In genomic region chr13:45871554-45871953, GRCm38 (mm10) we compare ENCODE assay signal across 8 mouse cellular contexts.
DNase-seq lines count a peak whose midpoint lies in the region; ATAC-seq and TF ChIP-seq lines count a peak whose summit lies in the region.

No protein-coding gene starts in this region.

- DNase-seq in embryo, embryonic 10 days (ENCODE audit: low spot score) = peak; percentile 43
- DNase-seq in embryo, embryonic 11 days = no peak
- no peak for DNase-seq in lung, postnatal 4 days
- DNase-seq in liver, postnatal 0 days = no peak
- no peak for DNase-seq in midbrain, embryonic 11.5 days (ENCODE audit: low spot score, missing footprints)
- DNase-seq in heart, adult 8-10 months (ENCODE audit: low spot score) = no peak

- ATAC-seq in lung, embryonic 16.5 days (ENCODE audit: low read depth) = no peak
- no peak for ATAC-seq in liver, postnatal 0 days
- ATAC-seq in midbrain, embryonic 13.5 days = no peak
- no peak for ATAC-seq in midbrain, embryonic 11.5 days (ENCODE audit: low FRiP score)

- H3K4me1 ChIP-seq in lung, embryonic 16.5 days (replicated peaks; ENCODE audit: control insufficient read depth, insufficient read depth, low read length) = peaks cover 5% of the 10 kb centered on the region
- peaks cover 12% of the 10 kb centered on the region for H3K4me1 ChIP-seq in liver, postnatal 0 days (ENCODE audit: insufficient read depth)
- H3K4me1 ChIP-seq in midbrain, embryonic 13.5 days (replicated peaks) = no peaks in the 10 kb centered on the region
- no peaks in the 10 kb centered on the region for H3K4me1 ChIP-seq in midbrain, embryonic 11.5 days (ENCODE audit: control insufficient read depth, insufficient read depth, low read length)

- WGBS in lung, embryonic 16.5 days = 48% methylated on average over 7 of the region's 7 CpGs
- WGBS in liver, postnatal 0 days (ENCODE audit: insufficient replicate concordance) = 65% methylated on average over 7 of the region's 7 CpGs
- WGBS in midbrain, embryonic 13.5 days = 87% methylated on average over 7 of the region's 7 CpGs
- 87% methylated on average over 7 of the region's 7 CpGs for WGBS in midbrain, embryonic 11.5 days

- no peaks in the 10 kb centered on the region for H3K9me3 ChIP-seq in lung, embryonic 16.5 days (ENCODE audit: control insufficient read depth, low read length)
- H3K9me3 ChIP-seq in liver, postnatal 0 days (ENCODE audit: low read length) = no peaks in the 10 kb centered on the region
- no peaks in the 10 kb centered on the region for H3K9me3 ChIP-seq in midbrain, embryonic 13.5 days
- no peaks in the 10 kb centered on the region for H3K9me3 ChIP-seq in midbrain, embryonic 11.5 days (ENCODE audit: control insufficient read depth, low read length)

- H3K27ac ChIP-seq in lung, embryonic 16.5 days (ENCODE audit: low read length) = no peak overlapping the region
- no peak overlapping the region for H3K27ac ChIP-seq in liver, postnatal 0 days (ENCODE audit: low read depth)
- H3K27ac ChIP-seq in midbrain, embryonic 13.5 days = no peak overlapping the region
- no peak overlapping the region for H3K27ac ChIP-seq in midbrain, embryonic 11.5 days (ENCODE audit: low read depth, low read length)

- H3K36me3 ChIP-seq in lung, embryonic 16.5 days (ENCODE audit: control insufficient read depth, insufficient read depth, low read length) = no peaks in the 10 kb centered on the region
- H3K36me3 ChIP-seq in liver, postnatal 0 days (replicated peaks; ENCODE audit: insufficient read depth, low read length) = no peaks in the 10 kb centered on the region; the same call in 1 of the 2 replicates
- no peaks in the 10 kb centered on the region for H3K36me3 ChIP-seq in midbrain, embryonic 13.5 days
- no peaks in the 10 kb centered on the region for H3K36me3 ChIP-seq in midbrain, embryonic 11.5 days (ENCODE audit: control insufficient read depth, insufficient read depth, low read length)

- H3K27me3 ChIP-seq in lung, embryonic 16.5 days (ENCODE audit: control insufficient read depth, insufficient read depth, low read depth, low read length) = no peaks in the 10 kb centered on the region
- no peaks in the 10 kb centered on the region for H3K27me3 ChIP-seq in liver, postnatal 0 days (ENCODE audit: insufficient read depth, low read length)
- H3K27me3 ChIP-seq in midbrain, embryonic 13.5 days = 0 out of 2 replicates have a peak, but pooled peaks cover 4% of the 10 kb centered on the region
- H3K27me3 ChIP-seq in midbrain, embryonic 11.5 days (ENCODE audit: control insufficient read depth, insufficient read depth, low read length) = no peaks in the 10 kb centered on the region

- no peak for TF ChIP-seq CTCF in liver, postnatal 0 days (IDR thresholded peaks at IDR 0.05; ENCODE audit: low read depth)

- no peak overlapping the region for H3K9ac ChIP-seq in lung, embryonic 16.5 days (ENCODE audit: low read length)
- H3K9ac ChIP-seq in liver, postnatal 0 days (replicated peaks) = no peak overlapping the region
- H3K9ac ChIP-seq in midbrain, embryonic 13.5 days (replicated peaks) = no peak overlapping the region
- H3K9ac ChIP-seq in midbrain, embryonic 11.5 days (ENCODE audit: low read length) = no peak overlapping the region

- no peak overlapping the region for H3K4me3 ChIP-seq in lung, embryonic 16.5 days (ENCODE audit: low read length)
- H3K4me3 ChIP-seq in liver, postnatal 0 days (ENCODE audit: low read depth, low read length) = 0 out of 2 replicates have a peak overlapping the region, but pooled peaks have one; percentile 11
- no peak overlapping the region for H3K4me3 ChIP-seq in midbrain, embryonic 13.5 days (replicated peaks)
- H3K4me3 ChIP-seq in midbrain, embryonic 11.5 days (ENCODE audit: low read depth, low read length) = no peak overlapping the region

- no peak for TF ChIP-seq EP300 in liver, postnatal 0 days (IDR thresholded peaks at IDR 0.05; ENCODE audit: low read depth)

- peak overlapping the region; percentile 25 for H3K4me2 ChIP-seq in lung, embryonic 16.5 days (ENCODE audit: low read depth, low read length)
- H3K4me2 ChIP-seq in liver, postnatal 0 days (ENCODE audit: low read depth, low read length) = peak overlapping the region; percentile 24
- H3K4me2 ChIP-seq in midbrain, embryonic 13.5 days (replicated peaks) = no peak overlapping the region
- H3K4me2 ChIP-seq in midbrain, embryonic 11.5 days = no peak overlapping the region

Comparison
In these comparisons a context has a peak if more than half of its experiments do, and no peak if none do; other contexts are left out.
1. H3K4me2 ChIP-seq: peak in lung, embryonic 16.5 days (single experiment) and liver, postnatal 0 days (single experiment); none in midbrain, embryonic 13.5 days (single experiment) and midbrain, embryonic 11.5 days (single experiment).